Mouse (Mus musculus): ENCODE results near the gene Olfr165. TPM values are rescaled to one million over a fixed set of nuclear protein-coding genes. Genes with fewer than 3 reads are reported as not detected.

The Olfr165 gene
- not detected in 2 replicates for polyA plus RNA-seq (2012; rRNA removed)

DNA sequence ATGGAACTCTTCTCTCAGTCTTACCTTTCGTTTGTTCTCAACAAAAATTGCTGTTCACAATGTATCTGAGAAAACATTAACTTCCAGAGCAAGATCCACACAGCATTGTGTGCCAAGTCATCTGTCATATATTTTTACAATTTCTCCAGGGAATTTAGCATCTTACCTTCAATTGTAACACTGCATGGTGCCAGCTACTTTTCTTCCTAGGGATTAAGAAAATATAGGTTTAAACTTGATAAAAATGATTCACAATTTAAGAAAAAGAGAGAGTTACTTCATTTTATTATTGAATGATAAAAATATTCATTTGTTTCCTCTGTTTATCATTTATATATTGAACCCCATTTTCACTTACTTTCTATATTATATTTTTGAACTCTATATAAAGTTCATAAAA, at the start of gene Olfr165:
Gene Olfr165, minus strand, starts transcription at position 101 of the 400 bp plus-strand sequence.

Other genes with a start within 250 kb of the Olfr165 start
- not detected in 2 replicates for gene Olfr164, start 109.1 kb downstream of the Olfr165 start, polyA plus RNA-seq (2012; rRNA removed)
- gene Olfr166, start 60.6 kb upstream of the Olfr165 start, polyA plus RNA-seq (2012; rRNA removed): not detected in 2 replicates
- gene Olfr167, start 99.1 kb upstream of the Olfr165 start, polyA plus RNA-seq (2012; rRNA removed): not detected in 2 replicates
- not detected in 2 replicates for gene Olfr168, start 112.4 kb upstream of the Olfr165 start, polyA plus RNA-seq (2012; rRNA removed)
- not detected in 2 replicates for gene Olfr169, start 148.7 kb upstream of the Olfr165 start, polyA plus RNA-seq (2012; rRNA removed)
- not detected in 2 replicates for gene Olfr170, start 188.7 kb upstream of the Olfr165 start, polyA plus RNA-seq (2012; rRNA removed)
- gene Olfr171, start 206.8 kb upstream of the Olfr165 start, polyA plus RNA-seq (2012; rRNA removed): not detected in 2 replicates

All from ovary, adult 2 months (tissue).